Mouse (Mus musculus) hindbrain, embryonic 14.5 days (tissue): ENCODE results near the gene Gm5617. TPM values are rescaled to one million over a fixed set of nuclear protein-coding genes. Genes with fewer than 3 reads are reported as not detected.
A peak's percentile ranks its signal among the peaks of the same experiment; 100 is the strongest.

Source experiments
- ATAC-seq: fragments of 200-750 bp; cut with Nextera tagmentation; 2 replicates; pipeline ENCODE4 v1.8.0; 2017; ENCODE audit warnings: moderate number of reproducible peaks, mild to moderate bottlenecking, moderate TSS enrichment, moderate library complexity; ENCODE audit not compliant: low FRiP score
- DNase-seq: peaks from one replicate; pipeline ENCODE4 v3.0.0-alpha.2; 2015; ENCODE audit warnings: low spot score
- H3K27ac ChIP-seq: fragments of 300-500 bp; sonication (generic); 2 replicates; pipeline ENCODE4 v1.5.1; 2014; ENCODE audit warnings: mild to moderate bottlenecking, moderate library complexity
- H3K27me3 ChIP-seq: fragments of 300-500 bp; sonication (generic); 2 replicates; pipeline ENCODE4 v1.6.1; 2014; ENCODE audit warnings: mild to moderate bottlenecking, low read length, mixed read lengths; ENCODE audit not compliant: control insufficient read depth, insufficient read depth
- H3K36me3 ChIP-seq: fragments of 300-500 bp; sonication (generic); replicated peaks from 2 replicates; pipeline ENCODE4 v1.6.1; 2014; ENCODE audit not compliant: control insufficient read depth, insufficient read depth
- H3K4me1 ChIP-seq: fragments of 300-500 bp; sonication (generic); replicated peaks from 2 replicates; pipeline ENCODE4 v1.6.1; 2014; ENCODE audit warnings: antibody characterized with exemption, low read length, mixed read lengths; ENCODE audit not compliant: control insufficient read depth, insufficient read depth
- H3K4me2 ChIP-seq: fragments of 300-500 bp; sonication (generic); replicated peaks from 2 replicates; pipeline ENCODE4 v1.6.1; 2014; ENCODE audit warnings: mild to moderate bottlenecking, moderate library complexity
- H3K4me3 ChIP-seq: fragments of 300-500 bp; sonication (generic); replicated peaks from 2 replicates; pipeline ENCODE4 v1.5.1; 2014; ENCODE audit warnings: mild to moderate bottlenecking, low read length
- H3K9ac ChIP-seq: fragments of 300-500 bp; sonication (generic); 2 replicates; pipeline ENCODE4 v1.6.1; 2014
- H3K9me3 ChIP-seq: fragments of 300-500 bp; sonication (generic); 2 replicates; pipeline ENCODE4 v1.6.1; 2016; ENCODE audit warnings: low read length; ENCODE audit not compliant: control insufficient read depth
- WGBS: fragments of 180-500 bp; shearing (Covaris S2); extraction: QIAGEN DNeasy Blood & Tissue Kit; methylation state at CpG from one replicate; pipeline ENCODE4 v1.1.7; 2014; 5-methylcytosine and 5-hydroxymethylcytosine counted together
- polyA plus RNA-seq: library from polyadenylated mRNA; unstranded; fragments of >200 nt; fragmentation: Nextera tagmentation; extraction: Ambion mirVana; gene quantifications from 2 replicates; pipeline ENCODE4 v1.2.1, GENCODE M21; 2014

Gm5617 gene
- polyA plus RNA-seq = 19.1 and 28.4 TPM in 2 replicates

DNA sequence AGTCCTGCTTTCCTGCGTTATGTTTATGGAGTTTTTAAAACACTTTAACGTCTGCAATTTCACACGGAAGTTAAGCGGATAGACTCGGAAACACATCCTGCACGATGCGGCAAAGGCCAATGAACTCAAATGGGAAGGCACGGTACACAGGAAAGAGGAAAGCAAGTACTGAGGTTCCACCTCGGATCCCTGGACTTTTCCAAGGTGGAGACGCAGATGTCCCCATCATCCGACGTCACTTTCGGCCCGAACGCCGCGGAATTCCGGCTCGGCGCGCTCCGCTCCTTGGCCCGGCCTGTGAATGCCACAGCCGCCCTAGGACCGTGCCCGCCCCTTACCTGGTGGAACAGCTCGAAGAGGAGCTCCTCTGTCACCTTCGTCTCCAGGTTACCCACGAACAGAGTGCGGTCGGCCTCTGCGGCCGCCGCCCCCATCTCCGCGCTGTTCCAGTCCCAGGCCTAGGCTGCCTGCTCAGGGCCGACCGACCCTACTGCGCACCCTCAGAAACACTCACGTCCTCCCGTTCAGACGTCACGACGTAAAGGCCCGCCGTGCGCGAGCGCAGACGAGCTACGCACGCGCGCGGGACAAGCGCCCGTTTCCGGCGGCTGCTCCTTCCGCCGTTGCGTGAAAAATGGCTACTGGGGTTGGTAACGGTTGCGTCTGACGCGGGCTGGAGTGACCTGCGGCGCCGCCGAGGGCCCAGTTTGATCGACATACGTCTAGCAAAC, at the start of gene Gm5617, which contains the start of gene Rbm7:
TSS of gene Gm5617 (plus strand) at position 626 of the 731 bp plus-strand sequence.
TSS of gene Rbm7 (minus strand) at position 483 of the 731 bp plus-strand sequence.
- Histone ChIP-seq H3K4me2 (peak within 1 kb of the TSS; percentile 75), H3K4me1 (peaks cover 24% of the 10 kb centered on the region), H3K27ac (peak within 1 kb of the TSS; percentile 94), H3K27me3 (no peaks in the 10 kb centered on the region), H3K9me3 (no peaks in the 10 kb centered on the region), H3K36me3 (peaks cover 31% of the 10 kb centered on the region), H3K9ac (peak within 1 kb of the TSS; percentile 95), H3K4me3 (peak within 1 kb of the TSS; percentile 95)
- DNase-seq = peak; percentile 97
- WGBS = under 1% methylated on average over 72 of the region's 72 CpGs
- ATAC-seq = peak; percentile 99

DNA sequence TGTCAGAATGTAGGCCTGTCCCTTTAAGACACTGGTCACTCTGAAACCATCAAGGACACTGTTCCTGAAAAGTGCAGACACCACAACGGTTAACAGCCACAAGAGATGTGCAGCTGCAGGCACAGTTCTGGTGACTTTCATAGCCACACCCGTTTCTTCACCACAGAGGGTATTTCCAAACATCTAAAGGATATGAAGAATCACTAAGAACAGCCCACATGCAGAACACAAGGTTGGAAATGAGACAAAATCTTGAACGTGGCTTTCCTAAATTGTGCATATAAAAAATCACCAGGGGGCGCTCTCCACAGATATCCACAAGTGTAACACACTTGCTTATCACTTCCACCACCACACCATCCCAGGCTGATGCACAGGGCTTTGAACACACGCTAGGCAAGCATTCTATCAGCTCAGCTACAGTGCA, 47.4 kb upstream of the Gm5617 start:
- Histone ChIP-seq H3K9ac (no peak overlapping the region), H3K36me3 (no peaks in the 10 kb centered on the region), H3K4me3 (no peak overlapping the region), H3K9me3 (no peaks in the 10 kb centered on the region), H3K4me2 (no peak overlapping the region), H3K27ac (no peak overlapping the region), H3K4me1 (no peaks in the 10 kb centered on the region), H3K27me3 (no peaks in the 10 kb centered on the region)
- WGBS = 37% methylated on average over 5 of the region's 5 CpGs
- ATAC-seq (no peak), DNase-seq (peak; percentile 46)

DNA sequence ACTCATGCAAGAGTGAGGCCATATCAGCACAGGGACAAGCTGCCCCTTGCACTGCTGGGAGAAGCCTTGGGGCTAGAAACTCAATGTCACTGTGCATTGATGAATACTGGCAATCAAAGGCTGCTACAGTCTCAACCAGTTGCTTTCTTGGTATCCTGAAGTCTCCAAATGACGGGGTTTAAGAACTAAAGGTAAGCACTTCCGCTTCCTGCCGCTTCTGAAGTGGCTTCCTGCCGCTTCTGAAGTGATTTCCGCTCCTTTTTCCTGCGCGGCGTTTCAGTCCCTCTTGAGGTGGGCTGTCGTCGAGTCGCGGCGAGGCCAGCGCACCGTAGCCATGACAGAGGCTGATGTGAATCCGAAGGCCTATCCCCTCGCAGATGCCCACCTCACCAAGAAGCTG, 45.2 kb upstream of the Gm5617 start:
- H3K36me3 ChIP-seq = no peaks in the 10 kb centered on the region
- no peak overlapping the region for H3K4me2 ChIP-seq
- DNase-seq (no peak), ATAC-seq (no peak)
- WGBS = 91% methylated on average over 17 of the region's 17 CpGs
- no peak overlapping the region for H3K9ac ChIP-seq
- no peaks in the 10 kb centered on the region for H3K27me3 ChIP-seq
- H3K4me3 ChIP-seq = no peak overlapping the region
- H3K27ac ChIP-seq = no peak overlapping the region
- H3K4me1 ChIP-seq = no peaks in the 10 kb centered on the region
- H3K9me3 ChIP-seq = no peaks in the 10 kb centered on the region

DNA sequence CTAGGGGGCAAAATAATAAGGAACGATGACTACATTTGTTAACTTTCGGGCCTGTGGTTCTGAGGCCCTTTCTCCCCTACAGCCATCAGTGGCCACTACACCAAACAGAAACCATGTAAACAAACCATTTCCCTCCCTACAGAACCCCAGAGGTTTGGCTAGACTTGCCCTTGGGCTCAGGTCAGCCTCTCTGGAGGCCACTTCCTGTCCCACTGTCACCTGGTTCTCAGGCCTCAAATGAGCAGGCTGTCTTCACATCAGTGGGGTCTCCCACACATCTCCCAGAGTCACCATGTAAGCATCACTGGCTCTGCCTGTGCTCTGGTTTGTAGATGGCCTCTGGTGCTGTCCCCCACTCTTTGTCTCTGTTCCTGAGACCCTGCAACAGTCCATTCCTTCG, 39.3 kb upstream of the Gm5617 start:
- DNase-seq (no peak), ATAC-seq (no peak)
- Histone ChIP-seq H3K27me3 (no peaks in the 10 kb centered on the region), H3K4me2 (no peak overlapping the region), H3K9me3 (no peaks in the 10 kb centered on the region), H3K4me1 (no peaks in the 10 kb centered on the region), H3K27ac (no peak overlapping the region), H3K36me3 (no peaks in the 10 kb centered on the region), H3K9ac (no peak overlapping the region), H3K4me3 (no peak overlapping the region)
- 91% methylated on average over 3 of the region's 3 CpGs for WGBS

DNA sequence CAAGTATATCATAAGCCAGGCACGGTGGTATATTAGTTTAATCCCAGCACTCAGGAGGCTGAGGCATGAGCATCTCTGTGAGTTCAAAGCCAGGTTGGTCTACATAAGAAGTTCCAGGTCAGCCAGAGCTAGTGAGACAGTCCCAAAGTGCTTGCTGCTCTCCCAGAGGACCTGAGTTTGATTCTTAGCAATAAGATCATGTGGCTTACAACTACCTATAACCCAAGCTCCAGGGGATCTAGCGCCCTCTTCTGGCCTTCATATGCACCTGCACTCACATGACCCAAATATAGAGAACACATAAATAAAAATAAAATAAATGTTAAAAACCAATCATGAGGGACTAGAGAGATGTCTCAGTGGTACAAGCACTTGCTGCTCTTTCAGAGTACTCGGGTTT, 36.4 kb upstream of the Gm5617 start:
- Histone ChIP-seq H3K36me3 (no peaks in the 10 kb centered on the region), H3K27me3 (no peaks in the 10 kb centered on the region), H3K4me2 (no peak overlapping the region), H3K4me1 (no peaks in the 10 kb centered on the region), H3K27ac (no peak overlapping the region), H3K9ac (no peak overlapping the region), H3K9me3 (no peaks in the 10 kb centered on the region), H3K4me3 (no peak overlapping the region)
- 71% methylated on average over 3 of the region's 3 CpGs for WGBS
- DNase-seq (no peak), ATAC-seq (no peak)

DNA sequence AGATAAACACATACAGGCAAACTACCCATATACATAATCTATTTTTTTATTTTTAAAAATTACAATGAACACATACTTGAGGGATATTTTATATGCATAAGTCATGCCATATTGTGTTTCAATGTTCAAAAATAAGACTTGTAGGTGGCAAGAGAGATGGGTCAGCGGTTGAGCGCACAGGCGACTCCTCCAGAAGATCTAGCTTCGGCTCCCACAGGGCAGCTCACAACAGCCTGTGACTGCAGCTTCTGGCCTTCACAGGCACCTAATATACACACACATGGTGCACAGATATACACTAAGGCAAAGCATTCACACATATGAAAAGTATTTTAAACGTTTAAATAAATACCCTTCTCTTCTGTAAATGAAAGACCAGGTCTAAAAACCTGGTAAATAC, 35.9 kb upstream of the Gm5617 start:
- DNase-seq (no peak), ATAC-seq (no peak)
- H3K36me3 ChIP-seq = no peaks in the 10 kb centered on the region
- no peak overlapping the region for H3K4me2 ChIP-seq
- no peak overlapping the region for H3K9ac ChIP-seq
- H3K27me3 ChIP-seq = no peaks in the 10 kb centered on the region
- 94% methylated on average over 5 of the region's 5 CpGs for WGBS
- H3K4me1 ChIP-seq = no peaks in the 10 kb centered on the region
- H3K9me3 ChIP-seq = no peaks in the 10 kb centered on the region
- H3K4me3 ChIP-seq = no peak overlapping the region
- H3K27ac ChIP-seq = no peak overlapping the region

DNA sequence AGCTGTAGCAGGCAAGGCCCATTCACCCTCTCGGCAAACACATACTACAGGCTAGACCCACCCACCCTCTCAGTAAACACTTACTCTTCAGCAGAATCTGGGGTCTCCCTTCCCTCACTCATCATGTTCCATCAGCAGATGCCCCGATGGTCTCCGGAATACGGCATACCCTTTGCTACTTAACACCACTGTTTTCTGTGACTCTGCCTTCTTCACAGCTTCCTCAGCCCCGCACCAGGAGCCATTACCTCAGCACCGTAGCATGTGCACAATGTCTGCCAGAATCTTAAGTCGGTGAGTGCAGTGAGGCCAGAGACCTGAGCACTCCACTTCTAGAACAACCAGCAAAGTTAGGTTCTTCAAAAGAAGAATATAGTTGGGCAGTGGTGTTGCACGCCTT, 34.5 kb upstream of the Gm5617 start:
- H3K4me3 ChIP-seq = no peak overlapping the region
- WGBS = 94% methylated on average over 8 of the region's 8 CpGs
- no peak overlapping the region for H3K27ac ChIP-seq
- no peaks in the 10 kb centered on the region for H3K4me1 ChIP-seq
- H3K36me3 ChIP-seq = no peaks in the 10 kb centered on the region
- DNase-seq = no peak
- ATAC-seq = no peak
- H3K9me3 ChIP-seq = no peaks in the 10 kb centered on the region
- no peak overlapping the region for H3K4me2 ChIP-seq
- H3K9ac ChIP-seq = no peak overlapping the region
- H3K27me3 ChIP-seq = no peaks in the 10 kb centered on the region

DNA sequence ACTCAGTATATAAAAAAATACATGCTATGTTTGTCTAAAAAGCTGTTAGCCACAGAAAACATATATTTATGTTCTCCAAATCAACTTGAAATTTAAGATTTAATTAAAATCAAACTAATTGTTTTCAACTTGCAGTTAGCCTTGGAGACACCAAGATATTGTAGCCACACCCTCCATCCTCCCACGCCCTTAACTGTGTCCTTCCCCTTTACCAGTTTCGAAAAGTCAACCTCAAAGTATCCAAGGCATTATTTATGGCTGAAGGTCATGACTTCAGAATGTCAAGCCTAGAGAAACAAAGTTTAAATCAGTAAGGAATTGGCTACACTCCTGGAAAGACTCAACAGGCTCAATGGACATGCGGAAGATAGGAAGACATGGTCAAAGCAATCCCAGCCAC, 33.7 kb upstream of the Gm5617 start:
- no peak overlapping the region for H3K4me3 ChIP-seq
- ATAC-seq (no peak), DNase-seq (no peak)
- H3K27me3 ChIP-seq = no peaks in the 10 kb centered on the region
- 92% methylated on average over 3 of the region's 3 CpGs for WGBS
- H3K4me2 ChIP-seq = no peak overlapping the region
- no peak overlapping the region for H3K9ac ChIP-seq
- H3K9me3 ChIP-seq = no peaks in the 10 kb centered on the region
- no peaks in the 10 kb centered on the region for H3K36me3 ChIP-seq
- H3K27ac ChIP-seq = no peak overlapping the region
- no peaks in the 10 kb centered on the region for H3K4me1 ChIP-seq

DNA sequence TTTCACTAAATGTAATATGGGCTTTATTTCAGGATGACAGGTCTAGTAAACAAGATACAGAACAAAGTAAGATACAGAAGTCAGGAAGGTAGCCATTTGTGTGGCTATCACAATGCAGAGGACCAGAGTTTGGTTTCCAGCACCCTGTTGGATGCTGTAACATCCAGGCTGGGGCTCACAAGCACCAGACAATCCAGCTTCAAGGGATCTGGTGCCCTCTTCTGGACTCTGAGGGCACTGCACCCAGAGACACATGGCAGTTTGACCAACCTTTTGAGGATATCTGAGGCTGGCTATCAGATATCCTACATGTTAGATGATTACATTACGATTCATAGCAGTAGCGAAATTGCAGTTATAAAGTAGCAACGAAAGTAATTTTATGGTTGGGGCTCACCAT, 29.6 kb upstream of the Gm5617 start:
- H3K27me3 ChIP-seq = no peaks in the 10 kb centered on the region
- H3K27ac ChIP-seq = no peak overlapping the region
- H3K4me1 ChIP-seq = no peaks in the 10 kb centered on the region
- ATAC-seq = no peak
- no peak for DNase-seq
- no peaks in the 10 kb centered on the region for H3K9me3 ChIP-seq
- no peak overlapping the region for H3K9ac ChIP-seq
- H3K36me3 ChIP-seq = peaks cover 6% of the 10 kb centered on the region; the same call in 1 of the 2 replicates
- no peak overlapping the region for H3K4me2 ChIP-seq
- WGBS = 97% methylated on average over 3 of the region's 3 CpGs
- H3K4me3 ChIP-seq = no peak overlapping the region
